Mouse (Mus musculus): Measurements from ENCODE around the gene Fam149a.
"Not testable (repeated sequence)": the region's sequence is repeated elsewhere in the genome, so short reads cannot be mapped to it uniquely, and the experiment has no call there.

The Fam149a gene

GRCm38 (mm10) chr8:45330856-45331255, 51.2 kb downstream of the Fam149a start:
- DNase-seq: no peak

GRCm38 (mm10) chr8:45329206-45329980, 52.7 kb downstream of the Fam149a start:
- peak in 1 of 2 experiments; percentile 6 for DNase-seq

- DNase-seq: not testable (repeated sequence)
These were observed 55.0 kb downstream of the Fam149a start for GRCm38 (mm10) chr8:45327076-45327475.

- DNase-seq: no peak
These were observed 57.9 kb downstream of the Fam149a start for GRCm38 (mm10) chr8:45324151-45324550.

GRCm38 (mm10) chr8:45321365-45321764, 60.7 kb downstream of the Fam149a start:
- DNase-seq: no peak

GRCm38 (mm10) chr8:45320930-45321329, 61.2 kb downstream of the Fam149a start:
- no peak for DNase-seq

- DNase-seq: peak in 1 of 2 experiments; percentile 49
These were observed 71.1 kb downstream of the Fam149a start for GRCm38 (mm10) chr8:45310967-45311366.

- DNase-seq: no peak
These were observed 73.7 kb downstream of the Fam149a start, which contains the start of gene Gm45753 for GRCm38 (mm10) chr8:45308366-45308765. Gm45753 (minus strand) TSS chr8:45308466.

- DNase-seq: no peak
These were observed 76.6 kb downstream of the Fam149a start for GRCm38 (mm10) chr8:45305479-45305878.

- no peak for DNase-seq
These were observed 77.7 kb downstream of the Fam149a start for GRCm38 (mm10) chr8:45304354-45304753.

- no peak for DNase-seq
These were observed 79.7 kb downstream of the Fam149a start for GRCm38 (mm10) chr8:45302390-45302789.

- no peak for DNase-seq
These were observed 86.8 kb downstream of the Fam149a start for GRCm38 (mm10) chr8:45295276-45295675.

GRCm38 (mm10) chr8:45294687-45295086, 87.4 kb downstream of the Fam149a start, which contains the start of gene Klkb1:
Klkb1 (minus strand) TSS chr8:45294859.
- DNase-seq: no peak

- DNase-seq: no peak
These were observed 90.3 kb downstream of the Fam149a start for GRCm38 (mm10) chr8:45291790-45292189.
